Mouse (Mus musculus) adrenal gland, postnatal 10 days (tissue): ENCODE data around the gene Rpgrip1l. TPM values are rescaled to one million over a fixed set of nuclear protein-coding genes. Genes with fewer than 3 reads are reported as not detected.

Experiments
- DNase-seq: peaks from one replicate; pipeline ENCODE4 v3.0.0; 2021; ENCODE audit warnings: mixed read lengths
- total RNA-seq, 2 experiments: library from RNA; stranded (reverse); gene quantifications; 2 replicates each; pipeline ENCODE4 v1.2.3; 2021

Gene Rpgrip1l
- total RNA-seq, 2 experiments from 2014 or later, result 5.8 to 6.2 TPM

GRCm38 (mm10) chr8:91329056-91329455 is 16.0 kb upstream of the Rpgrip1l start:
- no peak for DNase-seq

GRCm38 (mm10) chr8:91327471-91328205 is 14.6 kb upstream of the Rpgrip1l start:
- no peak for DNase-seq

GRCm38 (mm10) chr8:91326946-91327345 is 13.9 kb upstream of the Rpgrip1l start:
- no peak for DNase-seq

DNA sequence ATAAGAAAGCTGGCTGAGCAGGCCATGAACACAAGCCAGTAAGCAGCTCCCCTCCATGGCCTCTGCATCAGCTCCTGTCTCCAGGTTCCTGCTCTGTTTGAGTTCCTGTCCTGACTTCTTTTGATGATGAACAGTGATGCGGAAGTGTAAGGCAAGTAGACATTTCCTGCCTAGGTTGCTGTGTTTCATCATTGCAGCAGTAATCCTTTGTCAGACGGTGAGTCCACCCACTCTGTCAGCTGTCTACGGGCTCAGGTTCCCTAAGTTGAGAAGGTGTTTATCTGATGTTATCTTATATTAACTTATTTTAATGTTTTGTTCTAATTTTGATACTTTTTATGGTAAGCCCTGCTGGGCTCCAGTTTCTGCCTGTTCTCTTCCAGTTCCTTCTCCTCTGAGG is 13.0 kb upstream of the Rpgrip1l start:
- DNase-seq, result no peak

GRCm38 (mm10) chr8:91324916-91325315 is 11.9 kb upstream of the Rpgrip1l start:
- DNase-seq, result no peak

DNA sequence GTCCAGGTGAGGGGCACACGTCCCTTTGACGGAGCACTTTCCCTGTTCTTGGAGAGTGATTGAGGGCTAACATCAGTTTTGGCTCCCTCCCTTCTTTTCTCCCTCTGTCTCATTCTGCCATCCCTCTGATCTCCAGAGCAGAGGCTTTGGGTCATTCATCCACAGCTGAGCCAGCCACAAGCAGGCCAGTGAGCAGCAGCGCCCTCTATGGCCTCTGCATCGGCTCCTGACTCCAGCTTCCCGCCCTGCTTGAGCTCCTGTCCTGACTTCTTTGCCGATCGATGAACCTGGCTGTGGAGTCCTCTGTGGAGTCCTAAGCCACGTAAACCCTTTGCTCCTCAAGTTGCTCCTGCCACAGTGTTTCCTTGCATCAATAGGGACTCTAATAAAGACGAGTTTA is 11.2 kb upstream of the Rpgrip1l start:
- DNase-seq, result no peak

GRCm38 (mm10) chr8:91323511-91323910 is 10.4 kb upstream of the Rpgrip1l start:
- no peak for DNase-seq

DNA sequence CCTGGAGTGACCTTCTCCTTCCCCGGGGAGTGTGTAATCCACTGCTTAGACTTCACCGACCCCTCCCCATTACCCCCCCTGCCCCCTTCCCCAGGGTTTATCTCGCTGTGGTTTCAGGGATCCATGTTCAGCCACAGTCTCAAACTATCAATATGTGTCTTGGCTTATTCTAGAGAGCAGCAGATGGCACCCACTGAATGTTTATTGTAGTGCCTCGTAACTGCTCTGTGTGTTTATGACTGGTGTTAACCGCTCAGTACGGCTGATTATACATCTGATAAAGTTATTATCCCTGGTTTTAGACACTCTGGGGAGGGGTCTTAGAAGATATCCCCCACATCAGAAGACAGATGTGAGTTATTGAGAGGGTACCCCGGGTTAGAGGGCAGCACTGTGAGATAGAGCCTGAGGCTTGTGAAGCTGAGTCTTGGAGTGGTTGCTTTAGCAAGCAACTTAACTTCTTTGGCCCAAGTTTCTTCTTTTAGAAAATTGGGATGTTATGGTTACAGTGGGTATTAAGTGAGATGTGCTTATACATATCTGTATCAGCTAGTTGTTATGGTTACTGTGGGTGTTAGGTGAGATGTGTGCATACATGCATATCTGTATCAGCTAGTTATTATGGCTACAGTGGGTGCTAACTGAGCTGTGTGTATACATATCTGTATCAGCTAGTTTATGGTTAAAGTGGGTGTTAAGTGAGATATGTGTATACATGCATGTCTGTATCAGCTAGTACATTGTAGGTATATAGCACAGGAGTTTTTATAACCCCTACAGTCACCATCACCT is 6.1 kb upstream of the Rpgrip1l start:
- no peak for DNase-seq

DNA sequence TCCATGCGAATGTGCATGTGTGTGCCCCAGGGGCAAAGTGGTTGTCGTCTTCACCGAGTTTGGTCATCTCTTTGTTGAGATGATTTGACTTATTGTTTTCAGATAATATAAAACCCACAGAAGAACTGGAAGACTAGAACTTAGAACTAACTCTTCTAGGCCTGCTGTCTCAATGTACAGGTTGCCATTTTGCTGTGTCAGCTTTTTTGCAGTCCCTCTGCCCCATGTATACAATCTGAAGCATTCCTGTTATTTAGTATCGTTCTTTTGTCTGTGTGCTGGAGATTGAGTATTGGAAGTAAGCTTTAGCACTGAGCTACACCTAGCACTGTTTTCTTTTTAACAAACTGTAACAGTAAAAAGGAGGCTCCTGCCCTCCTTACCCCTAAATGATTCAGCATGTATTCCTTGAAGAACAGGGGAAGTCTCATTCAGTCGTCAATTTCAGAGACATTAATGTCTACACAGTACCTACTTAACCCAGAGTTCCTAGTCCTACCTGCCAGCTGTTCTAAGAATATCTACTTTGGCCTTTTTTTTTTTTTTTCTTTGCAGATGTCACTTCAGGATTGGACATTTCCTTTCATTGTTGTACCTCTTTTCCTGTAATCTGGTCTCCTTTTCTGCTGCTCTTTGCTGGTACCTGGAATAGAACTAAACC is 4.6 kb upstream of the Rpgrip1l start:
- no peak for DNase-seq

- DNase-seq, result no peak
These were observed 720 bp downstream of the Rpgrip1l start for GRCm38 (mm10) chr8:91312342-91312741.

- no peak for DNase-seq
These were observed 8.3 kb downstream of the Rpgrip1l start for GRCm38 (mm10) chr8:91304481-91305386.

GRCm38 (mm10) chr8:91298672-91299071 is 14.4 kb downstream of the Rpgrip1l start:
- no peak for DNase-seq

- no peak for DNase-seq
These were observed 17.3 kb downstream of the Rpgrip1l start for GRCm38 (mm10) chr8:91295786-91296185.

DNA sequence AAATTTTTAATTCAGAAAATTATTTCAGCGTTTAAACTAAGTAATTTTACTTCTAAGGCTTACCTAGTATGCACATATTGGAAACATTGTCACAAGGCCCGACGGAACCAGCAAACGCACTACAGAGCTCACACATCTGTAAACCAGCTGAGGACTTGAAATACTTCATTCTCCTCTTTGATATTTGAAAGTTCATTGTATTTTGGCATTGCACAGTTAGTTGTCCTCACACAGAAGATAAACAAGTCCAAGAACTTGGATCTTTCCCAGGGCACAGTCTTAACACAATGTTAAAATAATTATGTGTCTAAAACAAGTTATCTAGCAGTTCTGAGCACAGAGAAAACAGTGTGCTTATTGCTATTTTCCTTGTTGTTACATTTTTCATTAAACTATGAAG is 22.5 kb downstream of the Rpgrip1l start:
- DNase-seq, result no peak

DNA sequence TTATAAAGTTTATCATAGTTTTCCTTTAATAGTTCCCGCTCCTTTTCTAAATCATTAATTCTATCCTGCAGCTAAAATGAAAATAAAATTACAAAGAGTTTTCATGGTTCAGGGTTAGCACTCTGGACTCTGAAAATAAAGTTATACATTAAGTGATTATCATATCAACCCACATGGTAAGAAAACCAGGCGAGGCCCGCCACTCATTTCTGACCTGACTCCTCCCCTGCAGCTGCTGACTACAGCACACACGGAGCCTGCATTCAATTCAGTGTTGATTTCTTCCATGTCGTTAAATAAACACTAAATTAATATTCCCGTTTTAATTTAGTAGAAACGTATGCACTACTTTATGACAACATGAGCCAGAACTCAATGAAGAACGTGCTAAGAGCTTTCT is 26.8 kb downstream of the Rpgrip1l start:
- no peak for DNase-seq

DNA sequence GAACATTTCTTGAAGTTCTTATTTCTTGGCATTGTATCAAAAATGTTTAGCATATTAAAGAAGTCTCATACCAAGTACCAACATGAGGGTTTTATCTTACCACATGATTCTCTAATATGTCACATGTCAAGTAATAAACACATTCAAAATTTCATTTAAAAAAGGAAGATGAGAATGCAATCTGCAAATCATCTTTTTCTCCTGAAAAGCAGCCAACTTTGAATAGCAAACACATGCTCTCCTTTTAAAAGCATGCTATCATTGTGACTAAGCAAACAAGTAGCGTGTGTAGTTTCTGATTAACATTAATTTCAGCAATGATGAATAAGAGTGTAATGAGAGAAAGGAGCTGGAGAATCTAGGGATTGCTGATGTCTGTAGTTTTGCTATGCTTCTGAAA is 29.2 kb downstream of the Rpgrip1l start:
- DNase-seq, result no peak

DNA sequence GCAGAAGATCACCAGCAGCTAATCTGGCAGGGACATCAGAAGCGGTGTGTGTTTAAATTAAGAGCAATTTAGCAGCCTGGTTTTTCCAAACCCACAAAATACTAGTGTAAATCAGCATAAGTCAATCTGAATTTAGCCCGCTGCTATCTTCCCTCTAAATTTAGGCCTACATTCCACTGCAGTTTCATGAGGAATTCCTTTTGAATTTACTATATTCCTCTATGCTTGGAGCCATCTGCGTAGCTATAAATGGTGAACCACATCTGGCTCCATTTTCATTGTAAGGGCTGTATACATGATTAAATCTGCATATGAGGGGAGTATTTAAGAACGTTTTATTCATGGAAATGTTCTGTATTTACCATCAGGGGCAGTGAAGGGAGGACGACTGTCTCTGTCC is 30.4 kb downstream of the Rpgrip1l start:
- DNase-seq, result no peak

- no peak for DNase-seq
These were observed 31.5 kb downstream of the Rpgrip1l start for GRCm38 (mm10) chr8:91281545-91281944.

- no peak for DNase-seq
These were observed 32.4 kb downstream of the Rpgrip1l start for GRCm38 (mm10) chr8:91280467-91281212.

- DNase-seq, result no peak
These were observed 35.0 kb downstream of the Rpgrip1l start for GRCm38 (mm10) chr8:91278060-91278459.

DNA sequence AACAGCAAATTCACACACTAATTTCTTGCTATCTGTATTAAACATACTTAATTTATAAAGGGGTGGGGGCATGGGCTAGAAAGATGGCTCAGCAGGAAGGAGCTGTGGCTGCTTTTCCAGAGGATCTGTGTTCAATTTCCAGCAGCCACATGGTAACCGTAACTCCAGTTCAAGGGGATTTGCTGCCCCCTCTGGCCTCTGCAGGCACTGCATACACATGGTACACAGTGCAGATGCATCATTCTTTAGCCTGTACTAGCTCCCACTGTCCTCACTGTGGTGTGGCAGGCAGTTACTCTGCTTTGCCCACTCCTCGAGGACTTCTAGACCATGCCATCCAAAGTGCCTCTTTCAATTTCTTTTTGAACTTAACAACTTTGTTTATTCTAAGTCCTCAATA is 36.7 kb downstream of the Rpgrip1l start:
- no peak for DNase-seq
